Mouse (Mus musculus) G1E (cell line): ENCODE measurements around the gene Tnks1bp1. TPM values are rescaled to one million over a fixed set of nuclear protein-coding genes. Genes with fewer than 3 reads are reported as not detected.
A peak's percentile ranks its signal among the peaks of the same experiment; 100 is the strongest.

Experiments used
- ATAC-seq: 2 replicates; pipeline ENCODE4 v1.8.0; 2016; ENCODE audit warnings: mild to moderate bottlenecking; ENCODE audit not compliant: insufficient number of reproducible peaks, poor library complexity, low FRiP score, severe bottlenecking; ENCODE audit errors: extremely low read depth
- DNase-seq: peaks from one replicate; pipeline ENCODE4 v3.0.0; 2012; ENCODE audit warnings: low spot score
- H3K27me3 ChIP-seq: 2 replicates; pipeline ENCODE4 v1.6.1; 2012; ENCODE audit warnings: mild to moderate bottlenecking, low read length, inconsistent platforms; ENCODE audit not compliant: insufficient read depth
- H3K36me3 ChIP-seq: replicated peaks from 2 replicates; pipeline ENCODE3; 2012; ENCODE audit warnings: mild to moderate bottlenecking, inconsistent platforms
- H3K4me1 ChIP-seq: 2 replicates; pipeline ENCODE4 v1.6.1; 2012; ENCODE audit warnings: low read depth, low read length, inconsistent platforms, mixed read lengths; ENCODE audit not compliant: insufficient read depth
- H3K4me3 ChIP-seq: 2 replicates; pipeline ENCODE4 v1.5.1; 2012; ENCODE audit warnings: low read depth, mild to moderate bottlenecking, inconsistent platforms, low read length, moderate library complexity, mixed read lengths
- H3K9me3 ChIP-seq: replicated peaks from 2 replicates; pipeline ENCODE4 v1.6.1; 2012; ENCODE audit warnings: inconsistent platforms
- CTCF ChIP-seq: IDR thresholded peaks from 2 replicates; pipeline ENCODE4 v1.5.1; 2012; ENCODE audit warnings: low read depth, low read length, inconsistent platforms, mixed read lengths
- GATA1 ChIP-seq: IDR thresholded peaks from 2 replicates; pipeline ENCODE4 v1.6.1; 2012; ENCODE audit warnings: borderline replicate concordance, low read length, inconsistent platforms, mixed read lengths
- GATA2 ChIP-seq: IDR thresholded peaks from 2 replicates; pipeline ENCODE4 v1.6.1; 2012; ENCODE audit warnings: low read depth, low read length, inconsistent platforms, borderline replicate concordance
- POLR2AphosphoS5 ChIP-seq: IDR thresholded peaks from 2 replicates; pipeline ENCODE4 v1.6.1; 2012; ENCODE audit warnings: low read depth, low read length, inconsistent platforms; ENCODE audit not compliant: insufficient replicate concordance
- TAL1 ChIP-seq: conservative IDR thresholded peaks from 2 replicates; pipeline ENCODE4 v1.6.1; 2012; ENCODE audit warnings: low read depth, low read length, inconsistent platforms, mixed read lengths
- polyA plus RNA-seq: library from polyadenylated mRNA; stranded (reverse); fragments of >175 nt; gene quantifications from 2 replicates; pipeline ENCODE4 v1.2.3, GENCODE M21; 2012
- total RNA-seq, 2 experiments: library from RNA; stranded (forward) in 1 of 2; stranded (reverse) in 1 of 2; fragments of 200-1000 nt in 1 of 2; fragments of >200 nt in 1 of 2; fragmentation: Nextera tagmentation in 1 of 2; gene quantifications; 2 replicates each; pipeline ENCODE4 v1.2.3; 2014 to 2017

The Tnks1bp1 gene
- total and polyA plus RNA-seq, 3 experiments = 1.7 to 5.7 (median 3.0) TPM

- Histone ChIP-seq H3K4me1 (peaks cover 49% of the 10 kb centered on the region), H3K9me3 (no peaks in the 10 kb centered on the region), H3K4me3 (peak overlapping the region; percentile 90), H3K36me3 (peaks cover 32% of the 10 kb centered on the region), H3K27me3 (peaks cover 36% of the 10 kb centered on the region)
- ATAC-seq (no peak), DNase-seq (no peak)
- TF ChIP-seq TAL1 = no peak
- TF ChIP-seq GATA2 = no peak
- TF ChIP-seq GATA1 = no peak
- TF ChIP-seq CTCF = no peak
- TF ChIP-seq POLR2AphosphoS5 = no peak
Observed at GRCm38 (mm10) chr2:85036507-85037046, 11.2 kb upstream of the Tnks1bp1 start.

DNA sequence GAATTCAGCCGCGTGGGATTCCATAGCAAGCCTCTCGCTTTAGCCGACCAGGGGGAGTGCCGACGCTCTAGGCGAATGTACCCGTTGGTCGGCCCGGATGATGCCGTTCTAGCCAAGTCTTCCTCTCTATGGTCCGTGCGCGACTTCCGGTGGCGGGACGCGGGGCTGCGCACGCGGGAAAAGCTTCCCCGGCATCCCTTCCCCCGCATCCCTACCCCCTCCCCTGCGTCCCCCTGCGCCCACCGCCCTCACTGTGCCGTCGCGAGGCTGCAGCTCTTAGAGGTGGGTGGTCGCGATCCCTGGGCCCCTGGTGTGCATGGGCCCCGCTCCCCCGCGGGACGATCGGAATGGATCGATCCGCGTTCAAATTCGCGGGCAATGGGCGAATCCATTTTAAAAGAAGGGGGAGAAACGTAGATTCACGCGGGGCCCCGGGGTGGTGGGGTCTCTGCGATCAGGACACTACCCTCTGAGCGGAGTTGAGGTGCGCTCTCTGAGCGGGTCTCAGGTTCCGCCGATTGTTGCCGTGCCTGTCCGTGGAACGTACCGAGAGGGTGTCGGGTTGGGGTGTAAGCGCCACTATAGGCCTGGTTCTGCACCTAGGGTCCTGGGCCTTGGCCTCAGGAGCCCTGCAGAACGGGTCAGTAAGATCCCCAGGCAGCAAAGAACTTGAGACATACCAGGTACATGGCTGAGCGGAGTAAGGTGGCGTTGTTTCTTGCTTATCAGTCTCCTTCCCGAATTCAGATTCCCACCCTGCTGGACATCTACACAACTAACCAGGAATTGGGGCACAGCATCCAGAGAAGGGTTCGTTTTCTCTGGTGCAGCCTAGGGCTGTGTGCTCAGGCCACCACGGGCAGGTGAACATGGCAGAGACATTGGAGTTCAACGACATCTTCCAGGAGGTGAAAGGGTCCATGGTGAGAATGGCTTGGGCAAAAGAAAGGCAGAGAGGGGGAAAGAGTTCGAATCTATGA lies 10.5 kb upstream of the Tnks1bp1 start, which contains the start of the genes Ssrp1 and P2rx3:
Gene Ssrp1 (plus strand): TSS at position 188 of the 980 bp plus-strand sequence.
Gene P2rx3 (minus strand): TSS at position 416 of the 980 bp plus-strand sequence.
- TF ChIP-seq POLR2AphosphoS5 = 0 out of 2 replicates have a peak, but pooled peaks have one; percentile 56
- TF ChIP-seq GATA2 = no peak
- peak; percentile 88 for ATAC-seq
- Histone ChIP-seq H3K4me1 (peaks cover 52% of the 10 kb centered on the region), H3K9me3 (no peaks in the 10 kb centered on the region), H3K27me3 (peaks cover 28% of the 10 kb centered on the region), H3K36me3 (peaks cover 39% of the 10 kb centered on the region), H3K4me3 (peak within 1 kb of the TSS; percentile 90)
- DNase-seq = peak; percentile 89

- DNase-seq = no peak
- TF ChIP-seq GATA1 (no peak), GATA2 (no peak), CTCF (no peak), TAL1 (no peak), POLR2AphosphoS5 (no peak)
- ATAC-seq = no peak
- no peaks in the 10 kb centered on the region for H3K9me3 ChIP-seq
- peaks cover 59% of the 10 kb centered on the region for H3K4me1 ChIP-seq
- peaks cover 20% of the 10 kb centered on the region for H3K27me3 ChIP-seq
- H3K36me3 ChIP-seq = peaks cover 49% of the 10 kb centered on the region
- H3K4me3 ChIP-seq = peak overlapping the region; percentile 90
Observed at GRCm38 (mm10) chr2:85038336-85038735, 9.5 kb upstream of the Tnks1bp1 start.

DNA sequence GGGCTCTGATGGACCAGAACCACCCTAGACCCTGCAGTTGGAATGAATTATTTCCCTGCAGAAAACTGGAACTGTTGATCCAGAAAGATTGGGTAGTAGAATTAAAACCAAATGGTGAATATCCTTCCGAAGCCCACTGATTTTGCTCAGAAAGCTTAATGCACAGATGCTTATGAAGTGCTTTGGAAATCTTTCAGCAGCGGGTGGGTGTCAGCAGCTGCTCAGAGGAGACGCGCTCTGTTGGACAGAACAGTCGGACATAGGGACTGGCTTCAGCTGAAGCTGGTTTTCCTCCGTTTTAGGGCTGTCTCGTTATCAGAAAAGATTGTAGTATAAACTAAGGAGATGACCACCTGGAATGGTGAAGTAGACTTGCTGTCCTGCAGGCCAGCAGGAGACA lies 4.2 kb upstream of the Tnks1bp1 start:
- Histone ChIP-seq H3K36me3 (peaks cover 86% of the 10 kb centered on the region), H3K4me1 (peaks cover 75% of the 10 kb centered on the region), H3K27me3 (no peaks in the 10 kb centered on the region), H3K9me3 (no peaks in the 10 kb centered on the region), H3K4me3 (no peak overlapping the region)
- no peak for ATAC-seq
- TF ChIP-seq GATA1 = no peak
- TF ChIP-seq TAL1 = no peak
- TF ChIP-seq CTCF = no peak
- TF ChIP-seq POLR2AphosphoS5 = no peak
- no peak for TF ChIP-seq GATA2
- no peak for DNase-seq

DNA sequence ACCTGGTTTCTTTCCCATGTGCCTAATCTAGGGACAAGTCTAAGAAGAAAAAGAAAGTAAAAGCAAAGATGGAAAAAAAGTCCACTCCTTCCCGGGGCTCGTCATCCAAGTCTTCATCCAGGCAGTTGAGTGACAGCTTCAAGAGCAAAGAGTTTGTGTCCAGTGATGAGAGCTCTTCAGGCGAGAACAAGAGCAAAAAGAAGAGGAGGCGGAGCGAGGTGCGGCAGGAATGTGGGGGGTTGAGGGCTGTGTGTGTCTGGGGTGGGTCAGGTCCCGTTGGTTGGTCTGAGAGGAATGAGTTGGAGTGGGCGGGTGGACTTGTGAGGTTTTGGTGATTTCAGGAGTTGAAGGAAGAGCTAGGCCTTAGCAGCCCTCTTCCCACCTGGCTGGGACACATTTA lies 1.6 kb upstream of the Tnks1bp1 start:
- no peak overlapping the region; the same call in 1 of the 2 replicates for H3K4me3 ChIP-seq
- ATAC-seq = no peak
- no peaks in the 10 kb centered on the region for H3K9me3 ChIP-seq
- no peak for TF ChIP-seq TAL1
- TF ChIP-seq POLR2AphosphoS5 = no peak
- TF ChIP-seq CTCF = no peak
- TF ChIP-seq GATA1 = no peak
- no peak for TF ChIP-seq GATA2
- peaks cover 66% of the 10 kb centered on the region for H3K4me1 ChIP-seq
- peaks cover 64% of the 10 kb centered on the region for H3K36me3 ChIP-seq
- no peak for DNase-seq
- H3K27me3 ChIP-seq = peaks cover 6% of the 10 kb centered on the region; the same call in 1 of the 2 replicates

GRCm38 (mm10) chr2:85047081-85047480 lies 741 bp upstream of the Tnks1bp1 start:
- H3K4me1 ChIP-seq = peaks cover 59% of the 10 kb centered on the region
- H3K36me3 ChIP-seq = peaks cover 60% of the 10 kb centered on the region
- H3K4me3 ChIP-seq = peak overlapping the region; percentile 71; the same call in 1 of the 2 replicates
- DNase-seq = no peak
- TF ChIP-seq POLR2AphosphoS5 (no peak), CTCF (no peak), GATA1 (no peak), TAL1 (no peak), GATA2 (no peak)
- H3K9me3 ChIP-seq = no peaks in the 10 kb centered on the region
- peaks cover 6% of the 10 kb centered on the region; the same call in 1 of the 2 replicates for H3K27me3 ChIP-seq
- no peak for ATAC-seq
